Mouse (Mus musculus) retina, adult 2 months (tissue): ENCODE measurements around the gene Tmem88b.

ENCODE experiments used
- DNase-seq: peaks from one replicate; pipeline ENCODE4 v3.0.0-alpha.2; 2012; ENCODE audit warnings: low read depth, low spot score

The Tmem88b gene

GRCm38 (mm10) chr4:155785819-155786218 lies at the start of gene Tmem88b:
TSS of gene Tmem88b (minus strand) at chr4:155785874.
- no peak for DNase-seq

- peak; percentile 55 for DNase-seq
Measured at GRCm38 (mm10) chr4:155833836-155834235, 48.2 kb upstream of the Tmem88b start.

GRCm38 (mm10) chr4:155833234-155833633 lies 47.6 kb upstream of the Tmem88b start:
- no peak for DNase-seq

GRCm38 (mm10) chr4:155832321-155832720 lies 46.6 kb upstream of the Tmem88b start:
- no peak for DNase-seq

GRCm38 (mm10) chr4:155831831-155832230 lies 46.2 kb upstream of the Tmem88b start:
- DNase-seq: no peak

- DNase-seq: peak; percentile 90
Measured at GRCm38 (mm10) chr4:155831205-155831766, 45.6 kb upstream of the Tmem88b start, which contains the start of gene Aurkaip1. TSS of gene Aurkaip1 (plus strand) at chr4:155831272.

- DNase-seq: no peak
Measured at GRCm38 (mm10) chr4:155830596-155830995, 44.9 kb upstream of the Tmem88b start.

GRCm38 (mm10) chr4:155829866-155830265 lies 44.2 kb upstream of the Tmem88b start:
- DNase-seq: no peak

GRCm38 (mm10) chr4:155823443-155823842 lies 37.8 kb upstream of the Tmem88b start:
- no peak for DNase-seq

GRCm38 (mm10) chr4:155821025-155821424 lies 35.4 kb upstream of the Tmem88b start:
- no peak for DNase-seq

- no peak for DNase-seq
Measured at GRCm38 (mm10) chr4:155817533-155817932, 31.9 kb upstream of the Tmem88b start.

GRCm38 (mm10) chr4:155812665-155813181 lies 27.0 kb upstream of the Tmem88b start:
- DNase-seq: no peak

GRCm38 (mm10) chr4:155811929-155812664 lies 26.4 kb upstream of the Tmem88b start, which contains the start of gene Ccnl2:
TSS of gene Ccnl2 (plus strand) at chr4:155812489.
- DNase-seq: peak; percentile 90

- DNase-seq: no peak
Measured at GRCm38 (mm10) chr4:155807841-155808240, 22.2 kb upstream of the Tmem88b start.

- DNase-seq: peak; percentile 91
Measured at GRCm38 (mm10) chr4:155803340-155804041, 17.8 kb upstream of the Tmem88b start.

- no peak for DNase-seq
Measured at GRCm38 (mm10) chr4:155802741-155803339, 17.2 kb upstream of the Tmem88b start, which contains the start of gene Mrpl20. TSS of gene Mrpl20 (plus strand) at chr4:155802878.

- DNase-seq: no peak
Measured at GRCm38 (mm10) chr4:155802075-155802474, 16.4 kb upstream of the Tmem88b start.

- no peak for DNase-seq
Measured at GRCm38 (mm10) chr4:155793730-155794129, 8.1 kb upstream of the Tmem88b start.

- DNase-seq: no peak
Measured at GRCm38 (mm10) chr4:155791240-155791933, 5.7 kb upstream of the Tmem88b start.

GRCm38 (mm10) chr4:155790650-155791161 lies 5.0 kb upstream of the Tmem88b start:
- no peak for DNase-seq

GRCm38 (mm10) chr4:155790021-155790489 lies 4.4 kb upstream of the Tmem88b start, which contains the start of gene Ankrd65:
TSS of gene Ankrd65 (plus strand) at chr4:155790439.
- no peak for DNase-seq
